Comparison of ENCODE assay signal across 8 mouse cellular contexts in the genomic region with DNA sequence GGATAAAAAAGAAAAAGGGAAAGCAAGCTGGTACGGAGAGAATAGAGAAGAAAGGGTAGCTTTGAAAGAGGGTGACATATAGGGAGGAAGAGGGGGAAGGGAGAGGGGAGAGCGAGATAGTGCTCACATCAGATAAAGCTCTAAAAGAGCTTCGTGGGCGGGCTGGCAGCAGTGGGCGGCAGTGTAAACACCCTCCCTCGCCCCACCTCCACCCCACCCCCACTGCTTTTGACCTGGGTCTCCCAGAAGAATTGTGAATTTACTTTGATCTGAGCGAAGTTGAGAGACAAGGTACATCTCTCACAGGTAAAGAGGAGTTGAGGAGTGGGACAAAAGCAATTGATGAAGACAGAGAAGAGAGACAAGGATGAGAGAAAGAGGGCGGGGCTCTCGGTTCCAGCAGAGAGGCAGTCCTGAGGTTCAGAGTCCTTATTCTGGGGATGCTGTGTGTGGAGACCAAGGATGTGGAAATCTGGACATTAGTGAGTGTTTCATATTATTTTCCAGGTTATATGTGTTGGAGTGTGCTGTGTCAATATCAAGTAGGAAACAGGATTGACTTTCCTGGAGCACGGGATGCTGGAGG. TPM values are rescaled to one million over a fixed set of nuclear protein-coding genes. Genes with fewer than 3 reads are reported as not detected.
DNase-seq lines count a peak whose midpoint lies in the region; ATAC-seq and TF ChIP-seq lines count a peak whose summit lies in the region.

A gene (plus strand): TSS at position 508 of the 586 bp plus-strand sequence.

- peak within 1 kb of the TSS; percentile 60 for H3K4me2 ChIP-seq in heart, embryonic 15.5 days
- H3K4me2 ChIP-seq in embryonic facial prominence, embryonic 14.5 days (ENCODE audit: low read depth, low read length): peak within 1 kb of the TSS; percentile 49
- peak within 1 kb of the TSS; percentile 38 for H3K4me2 ChIP-seq in myocyte (ENCODE audit: low read depth)

- ATAC-seq in heart, embryonic 15.5 days (replicated peaks; ENCODE audit: insufficient number of reproducible peaks, insufficient read depth, low FRiP score, low read depth): no peak
- ATAC-seq in embryonic facial prominence, embryonic 14.5 days (ENCODE audit: low read depth): peak; percentile 48; the same call in 1 of the 2 replicates

- 12% methylated on average over 10 of the region's 10 CpGs for WGBS in heart, embryonic 15.5 days
- 10% methylated on average over 10 of the region's 10 CpGs for WGBS in embryonic facial prominence, embryonic 14.5 days
- WGBS in limb, embryonic 10.5 days: 14% methylated on average over 10 of the region's 10 CpGs

- no peaks in the 10 kb centered on the region for H3K9me3 ChIP-seq in heart, embryonic 15.5 days (replicated peaks)
- no peaks in the 10 kb centered on the region for H3K9me3 ChIP-seq in embryonic facial prominence, embryonic 14.5 days (ENCODE audit: control insufficient read depth, low read length)
- H3K9me3 ChIP-seq in limb, embryonic 10.5 days (replicated peaks): no peaks in the 10 kb centered on the region

- H3K4me3 ChIP-seq in heart, embryonic 15.5 days: peak within 1 kb of the TSS; percentile 36
- peak within 1 kb of the TSS; percentile 22 for H3K4me3 ChIP-seq in embryonic facial prominence, embryonic 14.5 days (ENCODE audit: low read depth, low read length)
- H3K4me3 ChIP-seq in limb, embryonic 10.5 days: peak within 1 kb of the TSS; percentile 40
- H3K4me3 ChIP-seq in myocyte: no peak within 1 kb of the TSS

- no peaks in the 10 kb centered on the region for H3K79me2 ChIP-seq in myocyte (ENCODE audit: control insufficient read depth, insufficient read depth)

- H3K27ac ChIP-seq in heart, embryonic 15.5 days: no peak within 1 kb of the TSS
- H3K27ac ChIP-seq in embryonic facial prominence, embryonic 14.5 days (replicated peaks; ENCODE audit: low read depth, low read length): no peak within 1 kb of the TSS
- peak within 1 kb of the TSS; percentile 63 for H3K27ac ChIP-seq in limb, embryonic 10.5 days

- TF ChIP-seq POLR2A in myocyte (IDR thresholded peaks at IDR 0.05; ENCODE audit: insufficient read length, low read depth): no peak

- no peak for DNase-seq in heart, postnatal 4 days
- no peak for DNase-seq in embryonic facial prominence, embryonic 14.5 days (ENCODE audit: low spot score)
- DNase-seq in limb, embryonic 10.5 days (ENCODE audit: low spot score): no peak
- no peak for DNase-seq in layer of hippocampus, adult 9-10 months (ENCODE audit: low spot score)
- no peak for DNase-seq in layer of hippocampus, postnatal 25 days (ENCODE audit: extremely low spot score in 1 of 2, low spot score in 1 of 2)
- DNase-seq in cerebellum, adult 11-12 months: no peak

- H3ac ChIP-seq in myocyte (ENCODE audit: control insufficient read depth, insufficient read length): no peak within 1 kb of the TSS

- no peak within 1 kb of the TSS for H3K9ac ChIP-seq in heart, embryonic 15.5 days
- H3K9ac ChIP-seq in embryonic facial prominence, embryonic 14.5 days (ENCODE audit: low read depth, low read length): peak within 1 kb of the TSS; percentile 34; the same call in 1 of the 2 replicates

- H3K27me3 ChIP-seq in heart, embryonic 15.5 days: no peaks in the 10 kb centered on the region
- no peaks in the 10 kb centered on the region for H3K27me3 ChIP-seq in embryonic facial prominence, embryonic 14.5 days (replicated peaks; ENCODE audit: control insufficient read depth, insufficient read depth, low read length)
- H3K27me3 ChIP-seq in limb, embryonic 10.5 days (ENCODE audit: low read depth, poor library complexity, severe bottlenecking): no peaks in the 10 kb centered on the region
- no peaks in the 10 kb centered on the region for H3K27me3 ChIP-seq in myocyte (ENCODE audit: control insufficient read depth, insufficient read depth, insufficient read length)

- peaks cover 11% of the 10 kb centered on the region for H3K4me1 ChIP-seq in heart, embryonic 15.5 days (replicated peaks)
- peaks cover 7% of the 10 kb centered on the region; the same call in 1 of the 2 replicates for H3K4me1 ChIP-seq in embryonic facial prominence, embryonic 14.5 days (ENCODE audit: control insufficient read depth, insufficient read depth, low read length)
- H3K4me1 ChIP-seq in limb, embryonic 10.5 days: peaks cover 13% of the 10 kb centered on the region

- no peaks in the 10 kb centered on the region for H3K36me3 ChIP-seq in heart, embryonic 15.5 days
- no peaks in the 10 kb centered on the region for H3K36me3 ChIP-seq in embryonic facial prominence, embryonic 14.5 days (ENCODE audit: control insufficient read depth, insufficient read depth, low read length)
- no peaks in the 10 kb centered on the region for H3K36me3 ChIP-seq in limb, embryonic 10.5 days
- no peaks in the 10 kb centered on the region for H3K36me3 ChIP-seq in myocyte (ENCODE audit: control insufficient read depth, insufficient read depth)

TF ChIP-seq in myocyte, 11 proteins besides CTCF, POLR2A, EP300 and RAD21:
- TF ChIP-seq USF1 (IDR thresholded peaks at IDR 0.05; ENCODE audit: low read depth) (no peak), E2F4 (IDR thresholded peaks at IDR 0.05; ENCODE audit: insufficient read depth) (no peak), POLR2AphosphoS2 (IDR thresholded peaks at IDR 0.05; ENCODE audit: insufficient read length, low read depth) (no peak), MYOD1 (IDR thresholded peaks at IDR 0.05; ENCODE audit: control insufficient read depth in 1 of 3, insufficient read length in 2 of 3, low read depth in 2 of 3) (no peak), CEBPB (IDR thresholded peaks at IDR 0.05; ENCODE audit: insufficient read depth, poor library complexity, severe bottlenecking) (no peak), TCF3 (IDR thresholded peaks at IDR 0.05; ENCODE audit: insufficient read length, low read depth) (no peak), MYOG (IDR thresholded peaks at IDR 0.05; ENCODE audit: control insufficient read depth in 1 of 3, insufficient read depth in 1 of 3, insufficient read length in 2 of 3, low read depth in 2 of 3) (no peak), REST (IDR thresholded peaks at IDR 0.05; ENCODE audit: insufficient read depth, insufficient read length) (no peak), MAX (IDR thresholded peaks at IDR 0.05; ENCODE audit: low read depth) (no peak), SRF (IDR thresholded peaks at IDR 0.05; ENCODE audit: control insufficient read depth, insufficient read length, low read depth) (no peak), TCF12 (IDR thresholded peaks at IDR 0.05; ENCODE audit: insufficient read depth, poor library complexity, severe bottlenecking) (no peak)

RNA-seq across cellular contexts. Expression of the gene that starts here (rescaled TPM):
- polyA plus RNA-seq in heart, embryonic 15.5 days (2015; fragmentation: Nextera tagmentation; extraction: Ambion mirVana): 1.1 and 2.7 TPM in 2 replicates
- 1 to 10 TPM; 2.2 to 3.2 TPM for total RNA-seq in heart, postnatal 4 days (2021)
- polyA plus RNA-seq in embryonic facial prominence, embryonic 14.5 days (2014; fragmentation: Nextera tagmentation; extraction: Ambion mirVana): 0.53 and 1.3 TPM in 2 replicates
- 1.1 and 2.5 TPM in 2 replicates for polyA plus RNA-seq in limb, embryonic 10.5 days (2016; fragmentation: Nextera tagmentation; extraction: Ambion mirVana)
- polyA plus RNA-seq in myocyte (2012; fragmentation: generic; extraction: Trizol): 5.7 TPM
- total RNA-seq in layer of hippocampus, postnatal 25 days (2021): 1 to 10 TPM; 3.2 to 4.6 TPM
